Mouse (Mus musculus) left cerebral cortex, adult 18-20 months (tissue): ENCODE data around the gene Acss3. TPM values are rescaled to one million over a fixed set of nuclear protein-coding genes. Genes with fewer than 3 reads are reported as not detected.

Experiments
- total RNA-seq, 2 experiments: library from RNA; stranded (reverse); gene quantifications; 2 replicates each; pipeline ENCODE4 v1.2.3; 2021

Acss3 gene
- total RNA-seq, 2 experiments from 2014 or later, result 1.2 to 1.3 TPM

Other genes starting within 250 kb of the Acss3 start
- gene Lin7a, start 148.0 kb upstream of the Acss3 start, total RNA-seq, result 10 to 100 TPM; 56.0 to 57.7 TPM